Mouse (Mus musculus) myocyte (in vitro differentiated cells): ENCODE data around the gene Ulk4.

Source experiments
- POLR2A ChIP-seq: IDR thresholded peaks from one replicate; pipeline ENCODE4 v1.6.1; 2011; ENCODE audit warnings: low read depth, mild to moderate bottlenecking, control low read depth, moderate library complexity; ENCODE audit not compliant: insufficient read length
- POLR2AphosphoS2 ChIP-seq: IDR thresholded peaks from one replicate; pipeline ENCODE4 v1.6.1; 2011; ENCODE audit warnings: low read depth, control low read depth; ENCODE audit not compliant: insufficient read length
- USF1 ChIP-seq: IDR thresholded peaks from one replicate; pipeline ENCODE4 v1.6.1; 2011; ENCODE audit warnings: low read depth, mild to moderate bottlenecking, control low read depth, moderate library complexity

DNA sequence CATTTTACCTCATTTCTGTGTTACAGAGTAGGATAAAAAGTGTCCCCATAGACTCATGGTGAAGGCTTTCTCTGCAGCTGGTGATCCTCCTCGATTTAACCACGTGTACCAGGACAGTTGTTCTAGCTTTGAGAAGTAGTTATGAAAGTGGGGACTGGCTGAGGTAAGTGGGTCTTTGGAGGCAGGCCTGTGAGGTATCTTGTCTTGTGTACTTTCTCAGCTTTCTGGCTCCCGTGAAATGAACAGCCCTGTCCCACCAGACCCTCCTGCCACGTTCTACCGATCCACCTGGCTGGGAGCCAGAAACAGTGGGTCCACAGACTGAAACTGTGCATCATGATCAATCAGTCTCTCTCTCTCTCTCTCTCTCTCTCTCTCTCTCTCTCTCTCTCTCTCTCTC lies 2.2 kb upstream of the Ulk4 start:
- TF ChIP-seq POLR2AphosphoS2 (no peak), USF1 (no peak), POLR2A (no peak)
